Mouse (Mus musculus): ENCODE measurements at regions not wholly inside any gene's neighbourhood (a gene's known extent, or its start where the extent isn't known, plus 50 kb on each side); places are given as distances from the start of the nearest gene placed in this dataset.
A peak's percentile ranks its signal among the peaks of the same experiment; 100 is the strongest.

- no peak for DNase-seq (ENCODE audit: low spot score in 2 of 2)
- intact Hi-C loops (cut with DNase I), result loop anchor here (2.0 kb wide), 1 partner anchor 123 kb away; no protein-coding TSS in a partner anchor
These were observed 311.8 kb downstream of the Foxo1 start for GRCm38 (mm10) chr3:52579917-52580316.

GRCm38 (mm10) chr3:52579096-52579495 is 311.0 kb downstream of the Foxo1 start:
- DNase-seq (ENCODE audit: low spot score in 2 of 2), result no peak
- intact Hi-C loops (cut with DNase I), result loop anchor here (2.0 kb wide), 1 partner anchor 124 kb away; no protein-coding TSS in a partner anchor

GRCm38 (mm10) chr3:52576703-52577244 is 308.6 kb downstream of the Foxo1 start:
- intact Hi-C loops (cut with DNase I), result no loop called here
- no peak for DNase-seq (ENCODE audit: low spot score in 2 of 2)

- intact Hi-C loops (cut with DNase I), result no loop called here
- DNase-seq (ENCODE audit: low spot score in 2 of 2), result no peak
These were observed 307.2 kb downstream of the Foxo1 start for GRCm38 (mm10) chr3:52575237-52575798.

- intact Hi-C loops (cut with DNase I), result no loop called here
These were observed 306.2 kb downstream of the Foxo1 start for GRCm38 (mm10) chr3:52574341-52574740.

GRCm38 (mm10) chr3:52573806-52574205 is 305.7 kb downstream of the Foxo1 start:
- peak; percentile 75 to 79 for DNase-seq (ENCODE audit: low spot score in 2 of 2)
- intact Hi-C loops (cut with DNase I), result no loop called here

More at GRCm38 (mm10) chr3:52574341-52574740, 306.2 kb downstream of the Foxo1 start:
- no peak for DNase-seq (ENCODE audit: low spot score in 2 of 2)

GRCm38 (mm10) chr3:52572514-52573485 is 304.7 kb downstream of the Foxo1 start:
- no peak for DNase-seq (ENCODE audit: low spot score in 2 of 2)
- intact Hi-C loops (cut with DNase I), result no loop called here

GRCm38 (mm10) chr3:52567606-52568372 is 299.7 kb downstream of the Foxo1 start:
- intact Hi-C loops (cut with DNase I), result no loop called here
- no peak for DNase-seq (ENCODE audit: low spot score in 2 of 2)

GRCm38 (mm10) chr3:52563595-52563994 is 295.5 kb downstream of the Foxo1 start:
- DNase-seq (ENCODE audit: low spot score in 2 of 2), result no peak
- intact Hi-C loops (cut with DNase I), result no loop called here

GRCm38 (mm10) chr3:52562816-52563215 is 294.7 kb downstream of the Foxo1 start:
- intact Hi-C loops (cut with DNase I), result no loop called here
- no peak for DNase-seq (ENCODE audit: low spot score in 2 of 2)

- intact Hi-C loops (cut with DNase I), result no loop called here
- no peak for DNase-seq (ENCODE audit: low spot score in 2 of 2)
These were observed 291.3 kb downstream of the Foxo1 start for GRCm38 (mm10) chr3:52559481-52559880.

- intact Hi-C loops (cut with DNase I), result no loop called here
- no peak for DNase-seq (ENCODE audit: low spot score in 2 of 2)
These were observed 290.6 kb downstream of the Foxo1 start for GRCm38 (mm10) chr3:52558765-52559164.

- intact Hi-C loops (cut with DNase I), result no loop called here
- no peak for DNase-seq (ENCODE audit: low spot score in 2 of 2)
These were observed 289.2 kb downstream of the Foxo1 start for GRCm38 (mm10) chr3:52557296-52557695.

- no peak for DNase-seq (ENCODE audit: low spot score in 2 of 2)
- intact Hi-C loops (cut with DNase I), result no loop called here
These were observed 286.9 kb downstream of the Foxo1 start for GRCm38 (mm10) chr3:52555038-52555437.

- no peak for DNase-seq (ENCODE audit: low spot score in 2 of 2)
- intact Hi-C loops (cut with DNase I), result no loop called here
These were observed 286.4 kb downstream of the Foxo1 start for GRCm38 (mm10) chr3:52554490-52554889.

GRCm38 (mm10) chr3:52548201-52548893 is 280.2 kb downstream of the Foxo1 start:
- no peak for DNase-seq (ENCODE audit: low spot score in 2 of 2)
- intact Hi-C loops (cut with DNase I), result no loop called here

GRCm38 (mm10) chr3:52546035-52546434 is 277.9 kb downstream of the Foxo1 start:
- intact Hi-C loops (cut with DNase I), result no loop called here
- DNase-seq (ENCODE audit: low spot score in 2 of 2), result no peak

GRCm38 (mm10) chr3:52543006-52543405 is 274.9 kb downstream of the Foxo1 start:
- intact Hi-C loops (cut with DNase I), result no loop called here
- DNase-seq (ENCODE audit: low spot score in 2 of 2), result no peak

GRCm38 (mm10) chr3:52540862-52541380 is 272.8 kb downstream of the Foxo1 start:
- intact Hi-C loops (cut with DNase I), result no loop called here
- DNase-seq (ENCODE audit: low spot score in 2 of 2), result no peak
